Mouse (Mus musculus) neural tube, embryonic 14.5 days (tissue): ENCODE measurements at regions not wholly inside any gene's neighbourhood (a gene's known extent, or its start where the extent isn't known, plus 50 kb on each side); places are given as distances from the start of the nearest gene placed in this dataset.

Experiments used
- ATAC-seq: fragments of 200-750 bp; cut with Nextera tagmentation; 2 replicates; pipeline ENCODE4 v1.8.0; 2017; ENCODE audit warnings: low read depth, mild to moderate bottlenecking, moderate TSS enrichment, moderate library complexity
- H3K27ac ChIP-seq: fragments of 300-500 bp; sonication (generic); 2 replicates; pipeline ENCODE4 v1.5.1; 2014; ENCODE audit warnings: low read depth, mild to moderate bottlenecking, control low read depth, low read length, moderate library complexity, mixed read lengths
- H3K27me3 ChIP-seq: fragments of 300-500 bp; sonication (generic); 2 replicates; pipeline ENCODE4 v1.6.1; 2014; ENCODE audit warnings: low read length; ENCODE audit not compliant: control insufficient read depth, insufficient read depth
- H3K36me3 ChIP-seq: fragments of 300-500 bp; sonication (generic); 2 replicates; pipeline ENCODE4 v1.6.1; 2014; ENCODE audit warnings: low read length, mixed read lengths; ENCODE audit not compliant: control insufficient read depth, insufficient read depth
- H3K4me1 ChIP-seq: fragments of 300-500 bp; sonication (generic); 2 replicates; pipeline ENCODE4 v1.6.1; 2014; ENCODE audit warnings: low read length; ENCODE audit not compliant: control insufficient read depth, insufficient read depth
- H3K4me2 ChIP-seq: fragments of 300-500 bp; sonication (generic); 2 replicates; pipeline ENCODE4 v1.6.1; 2014; ENCODE audit warnings: mild to moderate bottlenecking, low read depth, low read length, control low read depth
- H3K4me3 ChIP-seq: fragments of 300-500 bp; sonication (generic); 2 replicates; pipeline ENCODE4 v1.5.1; 2014; ENCODE audit warnings: low read depth, low read length, control low read depth, mixed read lengths
- H3K9ac ChIP-seq: fragments of 300-500 bp; sonication (generic); replicated peaks from 2 replicates; pipeline ENCODE4 v1.6.1; 2014; ENCODE audit warnings: low read depth, mild to moderate bottlenecking, control low read depth, low read length, mixed read lengths
- H3K9me3 ChIP-seq: fragments of 300-500 bp; sonication (generic); 2 replicates; pipeline ENCODE4 v1.6.1; 2016; ENCODE audit warnings: low read length; ENCODE audit not compliant: control insufficient read depth
- WGBS: fragments of 180-500 bp; shearing (Covaris S2); extraction: QIAGEN DNeasy Blood & Tissue Kit; methylation state at CpG from one replicate; pipeline ENCODE4 v1.1.7; 2014; 5-methylcytosine and 5-hydroxymethylcytosine counted together

DNA sequence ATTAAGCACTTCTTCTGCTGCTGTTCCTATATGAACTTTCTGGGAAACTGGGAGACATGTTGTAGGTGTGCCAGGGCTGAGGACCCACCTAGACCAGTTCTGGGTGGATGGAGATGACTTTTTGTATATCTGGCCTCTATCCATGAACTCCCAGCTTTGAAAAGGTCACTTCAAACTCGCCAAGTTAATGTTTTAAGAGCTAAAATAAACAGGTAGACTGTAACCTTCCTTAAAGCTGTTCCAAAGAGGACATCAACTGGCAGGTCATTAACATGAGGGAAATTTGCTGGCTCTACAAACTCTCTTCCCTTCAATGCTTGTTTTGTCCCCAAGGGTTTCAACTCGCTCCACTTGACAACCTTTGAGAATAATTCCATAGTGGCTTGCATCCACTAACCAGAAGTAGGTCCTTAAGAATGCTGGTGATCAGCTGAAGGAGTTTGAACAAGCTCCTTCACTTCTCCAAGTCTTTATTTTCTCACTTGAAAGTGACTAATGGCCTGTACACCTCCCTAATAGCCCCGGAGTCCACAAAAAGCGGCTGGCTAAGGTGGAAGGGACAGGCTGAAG, 98.1 kb downstream of the Adamts15 start:
- Histone ChIP-seq H3K9ac (no peak overlapping the region), H3K4me1 (no peaks in the 10 kb centered on the region), H3K4me2 (no peak overlapping the region), H3K4me3 (no peak overlapping the region), H3K27ac (no peak overlapping the region), H3K27me3 (no peaks in the 10 kb centered on the region), H3K36me3 (no peaks in the 10 kb centered on the region), H3K9me3 (no peaks in the 10 kb centered on the region)
- ATAC-seq, result no peak
- 71% methylated on average over 4 of the region's 4 CpGs for WGBS

GRCm38 (mm10) chr9:30820806-30821375, 101.4 kb downstream of the Adamts15 start:
- no peak overlapping the region for H3K27ac ChIP-seq
- H3K4me1 ChIP-seq, result no peaks in the 10 kb centered on the region
- no peak for ATAC-seq
- H3K4me2 ChIP-seq, result no peak overlapping the region
- H3K4me3 ChIP-seq, result no peak overlapping the region
- no peaks in the 10 kb centered on the region for H3K9me3 ChIP-seq
- H3K27me3 ChIP-seq, result no peaks in the 10 kb centered on the region
- H3K36me3 ChIP-seq, result no peaks in the 10 kb centered on the region
- 55% methylated on average over 2 of the region's 2 CpGs for WGBS
- H3K9ac ChIP-seq, result no peak overlapping the region

GRCm38 (mm10) chr9:30813246-30813645, 109.0 kb downstream of the Adamts15 start:
- WGBS, result 75% methylated on average over 4 of the region's 4 CpGs
- no peak for ATAC-seq
- peaks cover 3% of the 10 kb centered on the region; the same call in 1 of the 2 replicates for H3K4me1 ChIP-seq

GRCm38 (mm10) chr9:30810843-30811242, 111.4 kb downstream of the Adamts15 start:
- H3K27ac ChIP-seq, result no peak overlapping the region
- ATAC-seq, result no peak
- no peak overlapping the region for H3K4me3 ChIP-seq
- H3K4me2 ChIP-seq, result no peak overlapping the region
- no peaks in the 10 kb centered on the region for H3K36me3 ChIP-seq
- 0% methylated on average over 1 of the region's 1 CpGs for WGBS
- no peaks in the 10 kb centered on the region for H3K27me3 ChIP-seq
- peaks cover 3% of the 10 kb centered on the region; the same call in 1 of the 2 replicates for H3K4me1 ChIP-seq
- no peak overlapping the region for H3K9ac ChIP-seq
- no peaks in the 10 kb centered on the region for H3K9me3 ChIP-seq

More at GRCm38 (mm10) chr9:30813246-30813645, 109.0 kb downstream of the Adamts15 start:
- Histone ChIP-seq H3K36me3 (no peaks in the 10 kb centered on the region), H3K9me3 (no peaks in the 10 kb centered on the region), H3K9ac (no peak overlapping the region), H3K27ac (no peak overlapping the region), H3K4me2 (no peak overlapping the region), H3K4me3 (no peak overlapping the region), H3K27me3 (no peaks in the 10 kb centered on the region)

DNA sequence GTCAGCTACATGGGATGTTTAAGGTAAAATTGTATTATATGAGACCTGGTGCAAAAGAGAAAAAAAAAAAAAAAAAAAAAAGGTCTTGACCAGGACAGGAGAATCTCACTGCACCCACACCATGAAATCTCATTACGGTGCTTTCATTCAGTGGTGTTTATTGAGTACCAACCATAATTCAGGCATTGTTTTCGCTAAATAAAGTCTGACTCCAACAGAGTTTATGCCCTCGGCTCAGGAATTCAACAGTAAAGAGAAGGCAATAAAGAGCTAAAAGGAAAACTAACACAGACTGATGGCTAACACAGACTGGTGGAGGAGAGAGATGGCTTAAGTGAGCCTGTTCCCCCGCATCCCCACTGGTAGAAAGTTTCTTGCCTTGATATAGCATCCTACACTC, 112.0 kb downstream of the Adamts15 start:
- no peak overlapping the region for H3K4me3 ChIP-seq
- H3K27me3 ChIP-seq, result no peaks in the 10 kb centered on the region
- H3K4me1 ChIP-seq, result peaks cover 3% of the 10 kb centered on the region; the same call in 1 of the 2 replicates
- no peak overlapping the region for H3K27ac ChIP-seq
- WGBS, result 9% methylated on average over 4 of the region's 4 CpGs
- no peak overlapping the region for H3K9ac ChIP-seq
- no peaks in the 10 kb centered on the region for H3K9me3 ChIP-seq
- H3K36me3 ChIP-seq, result no peaks in the 10 kb centered on the region
- no peak for ATAC-seq
- H3K4me2 ChIP-seq, result no peak overlapping the region

DNA sequence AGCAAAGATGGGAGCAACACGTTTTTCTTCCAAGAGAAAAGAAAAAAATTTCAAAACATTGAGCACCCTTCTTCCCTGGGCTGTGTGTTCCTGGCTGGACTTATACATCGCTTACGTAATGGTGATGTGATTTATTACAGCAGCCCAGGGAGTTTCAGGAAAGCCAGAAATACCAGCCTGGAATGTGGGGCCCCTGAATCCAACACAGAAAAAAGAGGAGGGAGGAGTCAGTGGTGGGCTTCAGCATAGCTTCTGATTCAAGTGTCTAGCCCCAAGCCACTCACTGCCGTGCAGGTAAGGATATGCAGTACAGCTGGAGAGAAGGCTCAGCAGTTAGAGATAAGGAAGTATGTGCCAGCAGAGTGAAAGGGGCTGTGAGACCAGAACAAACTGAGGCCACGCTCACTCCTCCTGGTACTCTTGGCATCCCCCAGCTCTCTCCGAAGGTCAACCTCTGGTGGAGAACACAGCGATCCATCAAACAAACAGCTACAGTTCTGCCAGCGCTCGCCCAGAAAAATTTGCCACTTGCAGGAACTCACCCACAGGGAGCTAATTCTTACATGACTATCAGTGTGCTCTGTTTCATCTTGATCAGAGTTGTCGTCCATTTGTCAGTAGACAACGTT, 113.3 kb downstream of the Adamts15 start:
- WGBS, result 48% methylated on average over 11 of the region's 11 CpGs
- Histone ChIP-seq H3K36me3 (no peaks in the 10 kb centered on the region), H3K27ac (no peak overlapping the region), H3K27me3 (no peaks in the 10 kb centered on the region), H3K9me3 (no peaks in the 10 kb centered on the region), H3K9ac (no peak overlapping the region), H3K4me1 (peaks cover 3% of the 10 kb centered on the region; the same call in 1 of the 2 replicates), H3K4me3 (no peak overlapping the region), H3K4me2 (no peak overlapping the region)
- ATAC-seq, result no peak

DNA sequence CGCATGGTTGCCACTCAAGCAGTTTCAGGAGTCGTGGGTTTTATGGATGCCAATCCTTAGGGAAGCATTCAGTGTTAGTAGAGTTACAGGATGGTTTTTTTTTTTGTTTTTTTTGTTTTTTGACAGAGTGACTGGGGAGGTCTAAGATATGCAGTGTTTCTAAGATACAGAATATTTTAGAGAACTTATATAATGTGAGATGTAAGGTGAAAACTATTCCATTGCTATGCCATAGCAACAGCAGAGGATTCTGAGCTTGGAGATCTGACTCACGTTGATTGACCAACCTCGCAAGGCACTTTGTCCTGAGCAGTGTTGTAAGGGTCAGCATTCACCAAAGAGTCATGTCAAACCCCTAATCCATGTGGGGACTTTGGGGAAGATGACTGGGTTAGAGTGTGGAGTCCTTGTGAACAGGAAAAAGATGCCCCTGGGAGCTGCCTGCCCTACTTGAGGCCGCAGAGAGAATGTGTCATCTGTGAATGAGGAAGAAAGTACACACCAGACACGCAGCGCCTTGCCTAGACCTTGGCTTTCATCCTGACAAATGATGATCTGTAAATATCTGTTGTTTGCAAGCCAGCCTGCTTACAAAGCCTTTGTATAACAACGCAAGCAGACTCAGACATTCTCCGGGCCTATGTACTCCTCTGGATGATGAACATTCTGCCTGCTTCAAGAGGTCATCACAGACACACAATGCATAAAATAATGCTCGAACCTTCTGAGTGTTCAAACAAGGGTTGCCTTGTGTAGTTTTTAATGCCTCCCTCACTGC, 118.3 kb downstream of the Adamts15 start:
- Histone ChIP-seq H3K36me3 (no peaks in the 10 kb centered on the region), H3K4me3 (no peak overlapping the region), H3K9me3 (no peaks in the 10 kb centered on the region), H3K27me3 (no peaks in the 10 kb centered on the region), H3K9ac (no peak overlapping the region), H3K4me1 (no peaks in the 10 kb centered on the region), H3K27ac (no peak overlapping the region), H3K4me2 (no peak overlapping the region)
- WGBS, result 74% methylated on average over 10 of the region's 10 CpGs
- ATAC-seq, result no peak

GRCm38 (mm10) chr9:30802826-30803225, 119.4 kb downstream of the Adamts15 start:
- Histone ChIP-seq H3K4me3 (no peak overlapping the region), H3K9ac (no peak overlapping the region), H3K4me2 (no peak overlapping the region), H3K4me1 (no peaks in the 10 kb centered on the region), H3K27ac (no peak overlapping the region), H3K9me3 (no peaks in the 10 kb centered on the region), H3K27me3 (no peaks in the 10 kb centered on the region), H3K36me3 (no peaks in the 10 kb centered on the region)
- 96% methylated on average over 3 of the region's 3 CpGs for WGBS
- no peak for ATAC-seq
